25 mouse cellular contexts compared by ENCODE assay signal in genomic region chr9:71628921-71629320, GRCm38 (mm10). TPM values are rescaled to one million over a fixed set of nuclear protein-coding genes. Genes with fewer than 3 reads are reported as not detected.
"Had no signal": no experiment of that assay in that cellular context is flagged by ENCODE, and none has a peak within 500 bp of the region (broad histone marks: within the 10 kb centered on the region; RNA-seq: fewer than 3 reads in every experiment).

No protein-coding gene starts in this region.

- H3K27me3 ChIP-seq: heart, embryonic 15.5 days; hindbrain, embryonic 13.5 days; hindbrain, embryonic 15.5 days; intestine, embryonic 15.5 days; limb, embryonic 12.5 days; liver, embryonic 13.5 days had no signal

- H3K4me1 ChIP-seq: hindbrain, embryonic 13.5 days; hindbrain, embryonic 15.5 days; liver, embryonic 13.5 days had no signal

- H3K4me3 ChIP-seq: gastrocnemius, adult 2 months; heart, adult 2 months; heart, embryonic 15.5 days; hindbrain, embryonic 10.5 days; hindbrain, embryonic 13.5 days; hindbrain, embryonic 15.5 days; intestine, embryonic 15.5 days; layer of hippocampus, adult 2 months; left cerebral cortex, adult 2 months; limb, embryonic 10.5 days; limb, embryonic 12.5 days; liver, embryonic 13.5 days had no signal

- ATAC-seq: inflammation-experienced regulatory T-cells, adult 6 months; intestine, embryonic 15.5 days; intestine, postnatal 0 days had no signal

- H3K36me3 ChIP-seq: hindbrain, embryonic 10.5 days; hindbrain, embryonic 13.5 days; hindbrain, embryonic 15.5 days; liver, embryonic 13.5 days had no signal

- H3K9ac ChIP-seq: heart, embryonic 15.5 days; hindbrain, embryonic 13.5 days; hindbrain, embryonic 15.5 days; intestine, embryonic 15.5 days; limb, embryonic 12.5 days; liver, embryonic 13.5 days had no signal

- H3K9me3 ChIP-seq: heart, embryonic 15.5 days; hindbrain, embryonic 10.5 days; hindbrain, embryonic 13.5 days; hindbrain, embryonic 15.5 days; intestine, embryonic 15.5 days; limb, embryonic 10.5 days; liver, embryonic 13.5 days had no signal

- DNase-seq: gastrocnemius, adult 2 months; gastrocnemius, postnatal 10 days; gastrocnemius, postnatal 25 days; heart, adult 2 months; kidney, adult 18-20 months; kidney, adult 8-10 months; kidney, postnatal 10 days; kidney, postnatal 25 days; kidney, postnatal 4 days; liver; liver, embryonic 13.5 days had no signal

- H3K4me2 ChIP-seq: heart, embryonic 11.5 days; heart, embryonic 15.5 days; hindbrain, embryonic 13.5 days; hindbrain, embryonic 15.5 days; intestine, embryonic 15.5 days; limb, embryonic 12.5 days; liver, embryonic 11.5 days; liver, embryonic 13.5 days had no signal

- H3K27ac ChIP-seq: gastrocnemius, adult 2 months; heart, adult 2 months; heart, embryonic 15.5 days; hindbrain, embryonic 13.5 days; hindbrain, embryonic 15.5 days; intestine, embryonic 15.5 days; layer of hippocampus, adult 2 months; left cerebral cortex, adult 2 months; limb, embryonic 10.5 days; limb, embryonic 12.5 days; liver, embryonic 13.5 days had no signal

RNA-seq across cellular contexts. Expression of gene Myzap, which starts 36.8 kb away (rescaled TPM):
- total RNA-seq: granulocyte monocyte progenitor cell, adult 5-6 weeks had no signal
